Mouse (Mus musculus) left cerebral cortex, postnatal 14 days (tissue): Measurements from ENCODE around the gene Bglap2. TPM values are rescaled to one million over a fixed set of nuclear protein-coding genes. Genes with fewer than 3 reads are reported as not detected.

Experiments
- DNase-seq, 2 experiments: peaks; one replicate each; pipeline ENCODE4 v3.0.0; 2021 to 2022; ENCODE audit warnings: low spot score in 2 of 2, mixed read lengths in 1 of 2
- intact Hi-C: fragments of 180-260 bp; cut with DNase I; formaldehyde crosslinking; loops from one replicate; pipeline ENCODE4 v1.15.1; 2025
- total RNA-seq, 2 experiments: library from RNA; stranded (reverse); gene quantifications; 2 replicates each; pipeline ENCODE4 v1.2.3; 2021

The Bglap2 gene
- total RNA-seq, 2 experiments from 2014 or later = 1.4 TPM; not detected in 1

DNA sequence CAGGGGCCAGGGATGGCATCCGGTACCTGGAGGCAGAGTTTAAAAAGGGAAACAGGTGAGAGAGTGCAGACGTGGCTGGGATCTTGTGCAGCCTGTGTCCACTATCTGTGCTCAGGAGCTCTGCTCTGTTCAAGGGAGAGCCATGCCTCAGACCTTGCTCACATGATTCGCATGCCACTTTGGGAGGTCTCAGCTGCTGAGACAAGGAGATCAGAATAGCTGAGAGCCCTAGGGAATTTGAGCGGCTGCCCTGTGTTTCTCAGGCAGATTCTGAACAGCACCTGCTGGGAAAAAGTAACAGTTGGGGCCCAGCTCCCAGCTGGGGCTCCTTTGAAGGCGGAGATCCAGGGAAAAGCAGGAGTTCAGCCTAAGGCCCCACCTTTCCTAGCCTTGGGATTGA, 18.9 kb downstream of the Bglap2 start:
- no peak for DNase-seq
- intact Hi-C loops = no loop called here

DNA sequence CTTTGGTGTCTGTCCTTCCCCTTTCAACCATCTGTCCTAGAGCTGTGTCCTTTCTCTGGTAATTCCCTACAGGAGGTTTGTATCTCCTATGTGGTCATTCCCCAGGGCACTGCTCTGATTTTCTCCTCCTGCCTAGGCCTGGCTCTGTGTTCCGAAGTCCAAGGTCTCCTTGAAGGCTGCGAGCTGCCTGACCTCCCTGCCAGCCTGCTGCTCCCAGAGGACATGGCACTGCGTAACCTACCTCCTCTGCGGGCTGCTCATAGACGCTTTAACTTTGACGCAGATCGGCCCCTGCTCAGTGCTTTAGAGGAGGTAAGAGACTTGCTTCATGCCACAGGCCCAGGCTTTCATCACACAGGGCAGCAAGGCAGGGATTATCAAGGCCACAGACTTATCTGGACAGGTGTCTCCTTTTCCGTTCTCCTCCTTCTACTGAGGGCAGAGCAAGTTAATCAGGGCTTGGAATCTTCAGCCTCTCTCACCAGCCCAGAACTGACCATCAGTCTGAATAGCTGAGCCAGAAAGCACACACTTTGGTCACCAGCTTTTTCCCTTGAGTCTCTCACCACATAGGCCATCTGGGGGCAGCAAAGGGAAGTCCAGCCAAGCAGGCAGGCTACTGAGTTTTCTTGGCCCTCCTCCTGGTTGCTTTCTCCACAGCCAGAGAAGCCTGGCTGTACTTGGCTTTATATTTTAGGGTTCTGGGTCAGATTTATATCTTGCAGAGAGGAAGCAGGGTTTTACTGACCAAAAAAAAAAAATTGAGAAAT, 23.9 kb downstream of the Bglap2 start:
- intact Hi-C loops = no loop called here
- DNase-seq = no peak

DNA sequence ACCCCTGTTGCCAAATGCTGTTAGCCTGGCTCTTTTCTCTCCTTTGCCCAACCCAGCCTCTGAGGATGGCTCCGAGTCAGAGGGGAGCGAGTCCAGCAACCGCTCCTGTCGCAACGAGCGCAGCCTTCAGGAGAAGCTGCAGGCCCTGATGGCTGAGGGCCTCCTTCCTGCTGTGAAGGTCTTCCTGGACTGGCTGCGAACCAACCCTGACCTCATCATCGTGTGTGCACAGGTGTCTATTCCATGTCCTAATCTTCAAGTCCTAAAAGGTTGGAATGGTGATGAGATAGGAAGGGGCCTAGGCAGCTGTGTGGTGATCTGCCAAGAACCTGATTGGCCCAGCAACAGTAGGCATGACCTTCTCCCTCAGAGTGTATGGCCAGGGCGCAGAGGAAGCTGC, 25.6 kb downstream of the Bglap2 start:
- no peak for DNase-seq
- intact Hi-C loops = no loop called here

DNA sequence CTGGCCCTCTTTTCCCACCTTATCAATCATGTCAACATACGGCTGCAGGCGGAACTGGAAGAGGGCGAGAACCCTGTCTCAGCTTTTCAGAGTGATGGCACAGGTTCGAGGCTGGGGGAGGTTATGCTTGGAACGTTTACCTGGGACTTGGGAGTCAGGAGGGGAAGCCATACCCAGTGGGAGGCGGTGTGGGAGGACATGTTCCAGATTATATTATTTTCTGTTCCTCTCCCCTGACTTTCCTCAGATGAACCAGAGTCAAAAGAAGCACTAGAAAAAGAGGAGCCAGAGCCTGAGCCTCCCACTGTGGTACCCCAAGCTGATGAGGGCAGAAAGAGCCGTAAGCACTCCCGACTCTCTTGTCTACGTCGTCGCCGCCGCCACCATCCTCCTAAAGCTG, 27.8 kb downstream of the Bglap2 start:
- intact Hi-C loops = no loop called here
- DNase-seq = no peak

DNA sequence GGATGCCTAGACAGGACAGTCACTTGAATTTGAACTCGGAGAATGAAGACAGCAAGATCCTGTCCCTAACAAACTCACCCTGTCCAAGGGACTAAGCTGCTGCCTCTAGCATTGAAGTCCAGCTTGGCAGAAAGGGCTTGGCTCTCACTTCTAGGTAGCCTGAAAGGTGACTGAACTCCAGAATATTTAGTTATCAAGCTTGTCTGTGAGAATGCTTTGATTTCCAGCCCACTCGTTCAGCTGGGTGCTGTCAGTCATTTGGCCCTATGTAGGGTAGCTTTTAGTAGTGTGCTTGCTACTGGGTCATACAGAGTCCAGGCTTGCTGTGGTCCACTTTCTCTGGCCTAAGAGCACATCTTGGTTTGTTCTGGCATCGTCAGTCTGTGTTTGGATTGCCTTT, 39.5 kb downstream of the Bglap2 start:
- intact Hi-C loops = no loop called here
- DNase-seq = no peak

DNA sequence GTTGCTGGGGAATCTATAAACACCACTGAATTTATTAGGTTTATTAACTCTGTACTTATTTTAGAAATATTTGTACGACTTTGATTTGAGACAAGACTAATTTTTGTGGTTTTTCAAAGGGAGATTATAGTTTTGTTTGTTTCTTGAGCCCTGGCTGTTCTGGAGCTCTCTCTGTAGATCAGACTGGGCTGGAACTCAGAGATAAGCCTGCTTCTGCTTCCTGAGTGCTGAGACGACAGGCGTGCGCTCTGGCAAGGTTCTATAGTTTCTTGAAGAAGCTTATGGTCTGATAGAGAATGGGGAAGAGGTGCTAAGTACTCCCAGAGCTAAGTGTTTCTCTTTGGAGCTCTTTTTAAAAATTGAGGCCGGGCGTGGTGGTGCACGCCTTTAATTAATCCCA, 40.2 kb downstream of the Bglap2 start:
- intact Hi-C loops = no loop called here
- no peak for DNase-seq

DNA sequence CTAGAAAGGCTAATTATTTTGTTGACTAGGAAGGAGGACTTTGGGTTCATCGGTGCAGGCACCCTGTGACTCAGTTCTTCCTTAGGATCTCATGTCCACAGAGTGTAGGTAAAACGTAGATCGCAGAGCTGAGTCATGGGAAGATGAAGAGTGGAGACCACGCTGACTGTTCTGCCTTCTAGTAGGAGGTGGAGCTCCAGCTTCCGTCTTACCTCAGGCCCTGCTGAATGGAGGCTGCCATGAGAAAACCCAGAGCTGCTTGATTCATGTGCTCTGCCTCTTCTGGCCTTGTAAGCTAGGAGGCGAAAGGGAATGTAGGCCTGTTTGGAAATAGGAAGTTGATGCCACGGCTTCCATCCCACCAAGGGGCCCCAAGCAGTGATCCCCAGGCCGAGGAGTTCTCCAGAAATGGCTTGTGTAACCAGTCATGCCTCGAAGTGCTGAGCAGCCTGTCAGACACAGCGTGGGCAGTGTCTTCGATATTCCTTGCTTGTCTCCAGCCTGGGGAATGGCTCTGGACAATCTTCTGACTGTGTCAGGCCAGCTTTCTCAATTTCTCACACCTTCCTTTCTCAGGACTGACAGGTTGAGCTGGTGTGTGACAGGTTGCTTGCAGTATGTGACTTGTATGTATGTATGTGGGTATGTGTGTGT, 41.0 kb downstream of the Bglap2 start:
- DNase-seq = peak in 1 of 2 experiments; percentile 34
- intact Hi-C loops = no loop called here

DNA sequence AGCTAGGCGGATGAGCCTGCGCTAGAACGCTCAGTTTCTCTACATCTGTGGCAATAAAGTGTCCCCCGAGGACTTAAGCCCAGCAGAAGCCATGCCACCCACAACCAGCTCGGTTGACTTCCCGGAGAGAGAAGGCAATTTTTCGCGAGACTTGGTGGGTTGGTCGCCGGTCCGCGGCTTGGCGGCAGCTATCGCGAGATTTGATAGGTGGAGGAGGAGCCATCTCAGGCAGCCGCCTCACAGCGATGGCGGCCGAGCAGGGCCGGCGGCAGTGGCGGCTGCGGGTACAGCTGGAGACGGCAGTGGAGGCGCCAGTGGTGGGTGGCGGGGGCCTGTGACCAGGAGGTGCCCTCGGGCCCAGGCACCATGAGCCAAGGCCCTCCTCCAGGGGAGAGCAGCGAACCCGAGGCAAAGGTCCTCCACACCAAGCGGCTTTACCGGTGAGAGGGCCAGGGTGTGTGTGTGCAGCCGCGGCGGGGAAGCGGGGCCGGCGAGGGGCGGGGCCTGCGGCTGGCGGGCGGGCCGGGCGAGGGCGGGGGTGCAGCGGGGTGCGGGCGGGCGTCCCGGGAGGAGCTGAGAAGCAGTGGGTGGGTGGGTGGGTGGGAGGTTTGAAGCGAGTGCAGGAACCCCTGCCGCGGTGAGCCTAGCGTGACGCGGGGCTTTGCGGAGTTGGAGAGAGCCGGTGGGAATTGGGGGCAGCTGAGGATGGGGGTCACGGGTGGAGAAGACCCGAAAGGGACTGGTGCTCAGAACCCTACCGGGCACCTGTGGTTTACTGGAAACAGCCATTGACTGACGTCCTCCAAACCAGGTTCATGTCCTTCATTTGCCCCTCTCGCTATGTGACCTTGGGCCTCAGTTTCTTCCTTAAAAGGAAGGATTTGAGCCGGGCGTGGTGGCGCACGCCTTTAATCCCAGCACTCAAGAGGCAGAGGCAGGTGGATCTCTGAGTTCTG, 42.2 kb downstream of the Bglap2 start, which contains the start of the genes Tmem79 and Smg5:
Gene Tmem79 (minus strand): TSS at position 91 of the 956 bp plus-strand sequence.
Gene Smg5 (plus strand): TSS at position 203 of the 956 bp plus-strand sequence.
- intact Hi-C loops = no loop called here
- DNase-seq = peak; percentile 95 to 97

DNA sequence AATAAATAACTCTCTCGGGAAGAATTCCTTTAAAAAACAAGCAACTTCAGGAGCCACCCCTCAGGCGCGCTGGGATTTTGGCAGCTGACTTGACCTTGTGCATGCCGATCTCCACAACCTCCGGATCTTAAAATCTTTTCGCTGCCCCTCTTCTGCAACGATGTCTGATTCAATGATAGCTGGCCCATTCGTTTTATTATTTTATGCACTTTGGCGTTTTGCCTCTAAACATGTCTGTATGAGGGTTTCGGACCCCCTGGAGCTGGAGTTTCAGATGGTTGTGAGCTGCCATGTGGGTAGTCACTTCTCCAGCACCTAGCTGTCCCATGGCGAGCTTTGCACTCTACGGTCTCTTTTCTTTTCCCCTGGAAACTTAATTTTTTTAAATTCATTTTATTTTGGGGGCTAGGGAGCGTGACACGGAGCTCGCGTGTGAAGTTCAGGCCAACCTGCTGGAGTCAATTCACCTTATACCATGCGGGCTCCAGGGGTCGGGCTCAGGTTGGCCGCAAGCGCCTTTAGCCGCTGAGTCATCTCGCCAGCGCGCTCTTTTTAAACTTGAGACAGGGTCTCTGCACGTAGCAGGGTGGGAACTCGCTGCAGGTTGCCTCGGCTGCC, 43.0 kb downstream of the Bglap2 start:
- intact Hi-C loops = no loop called here
- DNase-seq = no peak

DNA sequence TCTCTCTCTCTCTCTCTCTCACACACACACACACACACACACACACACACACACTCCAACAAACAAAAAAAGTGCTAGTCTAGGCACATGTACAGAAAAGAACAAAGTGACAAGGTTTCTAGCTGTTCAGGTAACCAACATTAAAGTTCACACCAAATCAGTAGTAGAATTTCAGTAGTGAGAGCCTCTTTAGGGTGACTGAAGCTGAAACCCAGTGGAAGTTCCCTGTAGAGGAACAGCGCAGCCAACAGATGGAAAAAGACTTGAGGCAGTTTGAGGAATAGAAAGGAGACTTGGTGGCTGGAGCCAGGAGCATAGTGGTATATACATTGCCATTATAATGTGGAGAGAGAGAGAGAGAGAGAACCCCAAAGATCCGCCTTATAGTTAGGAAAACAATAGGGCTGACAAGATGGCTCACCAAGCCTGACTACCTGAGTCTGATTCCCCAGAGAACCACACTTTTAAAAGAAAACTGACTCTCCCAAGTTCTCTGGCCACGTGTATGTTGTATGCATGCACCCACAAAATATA, 43.5 kb downstream of the Bglap2 start:
- intact Hi-C loops = no loop called here
- DNase-seq = no peak

DNA sequence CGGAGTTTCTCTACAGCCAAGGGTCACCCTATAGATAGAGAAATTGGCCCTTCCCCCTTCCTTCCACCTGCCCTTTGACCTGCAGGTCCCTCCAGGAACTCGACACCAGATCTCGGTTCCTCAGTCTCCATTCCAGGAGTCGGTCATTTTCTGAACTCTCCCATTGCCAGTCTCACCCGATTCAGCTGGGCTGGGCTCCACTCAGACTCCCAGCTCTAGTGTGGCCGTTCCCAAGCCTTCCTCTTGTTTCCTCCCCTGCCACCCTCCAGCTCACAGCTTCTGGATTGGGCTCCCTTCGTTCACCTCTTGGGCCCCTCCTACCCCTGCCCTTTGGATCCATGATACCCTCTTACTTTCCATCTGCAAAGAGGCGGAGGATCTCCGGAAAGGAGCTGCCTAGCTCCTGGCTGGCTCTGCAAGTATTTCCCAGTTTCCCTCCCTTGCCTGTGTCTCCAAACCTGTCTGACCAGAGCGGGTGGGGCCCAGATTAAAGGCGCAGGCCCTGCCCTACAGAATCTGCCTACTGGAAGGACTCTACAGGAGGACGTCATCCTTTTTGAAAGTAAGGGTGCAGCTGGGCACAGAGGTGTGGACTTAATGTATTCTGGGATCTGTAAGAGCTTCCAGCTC, 44.4 kb downstream of the Bglap2 start:
- intact Hi-C loops = no loop called here
- DNase-seq = no peak

DNA sequence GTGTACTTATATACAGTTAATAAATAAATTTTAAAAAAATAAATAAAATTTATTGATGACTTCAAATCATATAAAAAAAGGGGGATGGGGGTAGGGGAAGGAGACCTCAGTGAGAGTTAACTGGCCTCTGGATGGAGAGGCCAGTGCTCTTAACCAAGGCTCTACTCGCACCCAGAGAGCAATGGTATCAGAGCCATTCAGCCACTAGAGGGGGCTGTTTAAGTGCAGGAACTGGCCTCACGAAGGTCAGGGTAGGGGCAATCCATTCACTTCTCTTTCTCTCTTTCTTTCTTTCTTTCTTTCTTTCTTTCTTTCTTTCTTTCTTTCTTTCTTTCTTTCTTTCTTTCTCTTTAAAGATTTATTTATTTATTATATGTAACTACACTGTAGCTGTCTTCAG, 47.2 kb downstream of the Bglap2 start:
- intact Hi-C loops = no loop called here
- DNase-seq = no peak

DNA sequence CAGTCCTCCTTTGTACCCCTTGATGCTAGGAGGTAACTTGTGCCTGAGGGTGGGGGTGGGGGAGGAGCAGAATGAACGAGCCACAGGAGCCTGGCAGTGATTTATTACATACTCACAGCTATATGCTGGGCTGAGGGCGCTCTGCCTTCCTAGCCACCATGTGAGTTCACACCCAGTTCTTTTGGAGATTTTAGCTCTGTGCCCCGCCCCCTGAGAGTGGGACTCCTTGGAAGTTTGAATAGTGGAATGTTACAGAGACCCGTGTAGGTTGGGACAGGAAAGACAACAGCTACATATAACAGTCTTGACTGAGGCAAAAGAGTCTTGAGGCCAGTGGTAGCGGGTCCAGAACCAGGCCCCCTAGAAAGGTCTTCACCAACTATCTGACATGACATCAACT, 49.5 kb downstream of the Bglap2 start:
- intact Hi-C loops = no loop called here
- no peak for DNase-seq

Other genes with a start within 250 kb of the Bglap2 start
- 100 to 1,000 TPM; 196 to 201 TPM for gene Mef2d, start 236.3 kb downstream of the Bglap2 start, total RNA-seq
- gene Rhbg, start 124.0 kb downstream of the Bglap2 start, total RNA-seq = under 1 TPM in 1 of 2 experiments, not detected in 1; 0.18 TPM
- under 1 TPM in 1 of 2 experiments, not detected in 1; 0.49 TPM for gene Gm38392, start 91.5 kb downstream of the Bglap2 start, total RNA-seq
- 1 to 10 TPM; 2.6 to 3.9 TPM for gene Tsacc, start 81.7 kb downstream of the Bglap2 start, total RNA-seq
- 100 to 1,000 TPM; 163 to 170 TPM for gene Cct3, start 81.6 kb downstream of the Bglap2 start, total RNA-seq
- gene Glmp, start 53.7 kb downstream of the Bglap2 start, total RNA-seq = 10 to 100 TPM; 84.4 to 93.6 TPM
- under 1 TPM; 0.99 TPM for gene Tmem79, start 42.6 kb downstream of the Bglap2 start, total RNA-seq
- gene Smg5, start 42.4 kb downstream of the Bglap2 start, total RNA-seq = 10 to 100 TPM; 69.6 to 72.0 TPM
- gene Paqr6, start 14.1 kb downstream of the Bglap2 start, total RNA-seq = 1 to 10 TPM; 2.5 to 3.3 TPM
- gene Bglap3, start 6.0 kb downstream of the Bglap2 start, total RNA-seq = under 1 TPM in 1 of 2 experiments, not detected in 1; 0.36 TPM
- 1 to 10 TPM; 1.5 to 1.8 TPM for gene Bglap, start 5.8 kb upstream of the Bglap2 start, total RNA-seq
- 1 to 10 TPM; 5.7 to 7.8 TPM for gene Pmf1, start 31.6 kb upstream of the Bglap2 start, total RNA-seq
- 10 to 100 TPM; 69.6 to 71.3 TPM for gene Slc25a44, start 46.4 kb upstream of the Bglap2 start, total RNA-seq
- gene Sema4a, start 82.5 kb upstream of the Bglap2 start, total RNA-seq = 10 to 100 TPM; 51.3 to 57.7 TPM
- 10 to 100 TPM; 50.0 to 54.2 TPM for gene Lmna, start 131.3 kb upstream of the Bglap2 start, total RNA-seq
- gene Mex3a, start 153.7 kb upstream of the Bglap2 start, total RNA-seq = 1 to 10 TPM; 3.3 to 4.2 TPM
- gene Rab25, start 169.6 kb upstream of the Bglap2 start, total RNA-seq = not detected
- gene Lamtor2, start 174.4 kb upstream of the Bglap2 start, total RNA-seq = 100 to 1,000 TPM; 108 to 109 TPM
- gene Ubqln4, start 175.1 kb upstream of the Bglap2 start, total RNA-seq = 10 to 100 TPM; 91.2 to 91.6 TPM
- 100 to 1,000 TPM; 114 to 123 TPM for gene Ssr2, start 197.2 kb upstream of the Bglap2 start, total RNA-seq
- gene Arhgef2, start 227.3 kb upstream of the Bglap2 start, total RNA-seq = 100 to 1,000 TPM; 310 to 316 TPM